Mouse (Mus musculus) liver, embryonic 14.5 days (tissue): ENCODE measurements around the gene Tmbim1.

Experiments
- CTCF ChIP-seq: IDR thresholded peaks from 2 replicates; pipeline ENCODE4 v1.5.1; 2016; ENCODE audit warnings: antibody characterized with exemption, low read depth, control low read depth
- EP300 ChIP-seq: IDR thresholded peaks from 2 replicates; pipeline ENCODE4 v1.6.1; 2016; ENCODE audit warnings: antibody characterized with exemption, low read depth

DNA sequence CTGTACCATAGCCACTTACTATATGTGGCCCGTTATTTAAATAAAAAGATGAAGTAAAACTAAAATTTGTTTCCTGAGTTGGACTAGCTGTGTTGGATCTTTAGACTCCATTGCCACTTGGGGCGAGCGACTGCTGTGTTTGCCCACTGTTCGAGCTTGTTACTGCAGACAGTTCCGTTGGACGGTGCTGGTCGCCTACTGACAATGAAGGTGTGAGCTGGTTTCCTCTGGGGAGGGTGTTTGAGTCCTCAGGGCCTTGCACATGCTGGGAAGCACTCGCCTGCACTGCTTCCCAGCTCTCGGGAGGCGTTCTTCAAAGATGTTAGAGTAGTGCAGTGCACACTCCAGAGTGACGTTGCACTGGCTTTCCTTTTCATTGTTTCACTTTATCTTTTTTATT lies 65.8 kb downstream of the Tmbim1 start:
- no peak for TF ChIP-seq EP300
- no peak for TF ChIP-seq CTCF
